Mouse (Mus musculus) kidney, adult 9 months (tissue): Measurements from ENCODE around the gene Hsd17b14.

Experiments
- DNase-seq: peaks from one replicate; pipeline ENCODE4 v3.0.0; 2022

Hsd17b14 gene

GRCm38 (mm10) chr7:45530643-45531042 lies 24.1 kb upstream of the Hsd17b14 start:
- no peak for DNase-seq

- no peak for DNase-seq
Observed at GRCm38 (mm10) chr7:45535676-45536075, 19.0 kb upstream of the Hsd17b14 start.

GRCm38 (mm10) chr7:45537602-45538001 lies 17.1 kb upstream of the Hsd17b14 start:
- DNase-seq = no peak

GRCm38 (mm10) chr7:45538163-45539041 lies 16.3 kb upstream of the Hsd17b14 start:
- DNase-seq = peak; percentile 76

GRCm38 (mm10) chr7:45539095-45539494 lies 15.6 kb upstream of the Hsd17b14 start:
- DNase-seq = no peak

- peak; percentile 76 for DNase-seq
Observed at GRCm38 (mm10) chr7:45540213-45540612, 14.5 kb upstream of the Hsd17b14 start.

- DNase-seq = no peak
Observed at GRCm38 (mm10) chr7:45544525-45544924, 10.2 kb upstream of the Hsd17b14 start.

- no peak for DNase-seq
Observed at GRCm38 (mm10) chr7:45549641-45550436, 4.9 kb upstream of the Hsd17b14 start.

GRCm38 (mm10) chr7:45550821-45551511 lies 3.7 kb upstream of the Hsd17b14 start:
- no peak for DNase-seq

GRCm38 (mm10) chr7:45551512-45551883 lies 3.2 kb upstream of the Hsd17b14 start:
- no peak for DNase-seq

GRCm38 (mm10) chr7:45553519-45553918 lies 1.2 kb upstream of the Hsd17b14 start:
- DNase-seq = no peak

- no peak for DNase-seq
Observed at GRCm38 (mm10) chr7:45553990-45554389, 703 bp upstream of the Hsd17b14 start.

GRCm38 (mm10) chr7:45555787-45556186 lies 1.1 kb downstream of the Hsd17b14 start:
- DNase-seq = peak; percentile 88

- no peak for DNase-seq
Observed at GRCm38 (mm10) chr7:45558907-45559306, 4.2 kb downstream of the Hsd17b14 start.

GRCm38 (mm10) chr7:45560241-45560640 lies 5.5 kb downstream of the Hsd17b14 start:
- no peak for DNase-seq

GRCm38 (mm10) chr7:45560843-45561623 lies 6.3 kb downstream of the Hsd17b14 start:
- DNase-seq = peak; percentile 88

- no peak for DNase-seq
Observed at GRCm38 (mm10) chr7:45561624-45562520, 7.2 kb downstream of the Hsd17b14 start.

- no peak for DNase-seq
Observed at GRCm38 (mm10) chr7:45564811-45565210, 10.1 kb downstream of the Hsd17b14 start.

- no peak for DNase-seq
Observed at GRCm38 (mm10) chr7:45565446-45565845, 10.8 kb downstream of the Hsd17b14 start.

GRCm38 (mm10) chr7:45567112-45567779 lies 12.6 kb downstream of the Hsd17b14 start:
- DNase-seq = no peak
